Mouse (Mus musculus): ENCODE results near the gene H60b.

DNA sequence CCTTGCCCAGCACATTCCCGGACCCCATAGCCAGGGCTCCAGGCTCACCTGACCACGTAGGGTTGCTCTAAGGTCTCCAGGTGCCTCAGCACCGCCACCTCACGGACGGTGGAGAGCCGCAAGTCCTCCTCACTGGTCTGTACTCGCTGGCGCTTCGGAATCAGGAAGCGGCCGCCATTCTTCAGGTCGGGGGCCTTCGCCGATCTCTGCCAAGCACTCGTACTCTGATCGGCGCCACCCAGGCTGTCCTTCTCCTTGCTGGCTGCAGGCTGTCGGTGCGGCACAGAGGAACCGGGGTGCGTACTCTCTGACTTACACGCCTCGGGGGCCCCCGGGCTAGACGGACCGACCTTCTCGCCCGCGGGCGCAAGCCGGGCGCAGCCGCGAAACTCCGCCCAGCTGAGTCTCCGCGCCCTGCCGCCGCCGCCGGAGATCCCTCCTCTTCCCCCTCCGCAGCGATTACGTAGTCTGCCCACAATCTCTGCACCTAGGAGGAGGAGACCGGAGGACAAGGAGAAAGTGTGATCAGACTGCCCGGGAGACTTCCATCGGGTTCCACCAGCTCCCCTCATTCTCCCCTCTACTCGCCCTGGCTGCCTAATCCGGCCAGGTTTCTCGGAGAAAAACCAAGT lies 9.8 kb upstream of the H60b start:
- TF ChIP-seq CTCF (IDR thresholded peaks at IDR 0.05; ENCODE audit: low read depth, low read length) (no peak), GATA2 (IDR thresholded peaks at IDR 0.05; ENCODE audit: borderline replicate concordance, low read depth, low read length) (no peak)
